Mouse (Mus musculus) central nervous system, embryonic 18 days (tissue): ENCODE results near the gene Gm5152. TPM values are rescaled to one million over a fixed set of nuclear protein-coding genes. Genes with fewer than 3 reads are reported as not detected.

Experiments
- polyA plus RNA-seq: library from polyadenylated mRNA; depleted of rRNA; stranded (reverse); fragments of >200 nt; gene quantifications from 2 replicates; pipeline ENCODE4 v1.2.3, GENCODE M21; 2012; rRNA removed

The Gm5152 gene
- not detected in 2 replicates for polyA plus RNA-seq

GRCm38 (mm10) chr5:10246426-10246825 is at the start of gene Gm5152:
Gene Gm5152, minus strand, starts transcription at chr5:10246526.

